Mouse (Mus musculus) myocyte (in vitro differentiated cells): ENCODE measurements around the gene Elmsan1.

ENCODE experiments used
- MAX ChIP-seq: IDR thresholded peaks from one replicate; pipeline ENCODE4 v1.6.1; 2011; ENCODE audit warnings: low read depth, mild to moderate bottlenecking, control low read depth
- POLR2A ChIP-seq: IDR thresholded peaks from one replicate; pipeline ENCODE4 v1.6.1; 2011; ENCODE audit warnings: low read depth, mild to moderate bottlenecking, control low read depth, moderate library complexity; ENCODE audit not compliant: insufficient read length
- POLR2AphosphoS2 ChIP-seq: IDR thresholded peaks from one replicate; pipeline ENCODE4 v1.6.1; 2011; ENCODE audit warnings: low read depth, control low read depth; ENCODE audit not compliant: insufficient read length
- TCF12 ChIP-seq: IDR thresholded peaks from one replicate; pipeline ENCODE4 v1.6.1; 2011; ENCODE audit warnings: mild to moderate bottlenecking, control low read depth; ENCODE audit not compliant: poor library complexity, insufficient read depth, severe bottlenecking
- USF1 ChIP-seq: IDR thresholded peaks from one replicate; pipeline ENCODE4 v1.6.1; 2011; ENCODE audit warnings: low read depth, mild to moderate bottlenecking, control low read depth, moderate library complexity

- TF ChIP-seq POLR2A (no peak), POLR2AphosphoS2 (no peak), USF1 (no peak), MAX (no peak), TCF12 (no peak)
Observed at GRCm38 (mm10) chr12:84217111-84217507, 1.6 kb downstream of the Elmsan1 start.
